Mouse (Mus musculus) G1E (cell line): ENCODE results near the gene Tubgcp6. TPM values are rescaled to one million over a fixed set of nuclear protein-coding genes. Genes with fewer than 3 reads are reported as not detected.

ENCODE experiments used
- ATAC-seq: 2 replicates; pipeline ENCODE4 v1.8.0; 2016; ENCODE audit warnings: mild to moderate bottlenecking; ENCODE audit not compliant: insufficient number of reproducible peaks, poor library complexity, low FRiP score, severe bottlenecking; ENCODE audit errors: extremely low read depth
- DNase-seq: peaks from one replicate; pipeline ENCODE4 v3.0.0; 2012; ENCODE audit warnings: low spot score
- H3K27me3 ChIP-seq: 2 replicates; pipeline ENCODE4 v1.6.1; 2012; ENCODE audit warnings: mild to moderate bottlenecking, low read length, inconsistent platforms; ENCODE audit not compliant: insufficient read depth
- H3K36me3 ChIP-seq: replicated peaks from 2 replicates; pipeline ENCODE3; 2012; ENCODE audit warnings: mild to moderate bottlenecking, inconsistent platforms
- H3K4me1 ChIP-seq: 2 replicates; pipeline ENCODE4 v1.6.1; 2012; ENCODE audit warnings: low read depth, low read length, inconsistent platforms, mixed read lengths; ENCODE audit not compliant: insufficient read depth
- H3K4me3 ChIP-seq: 2 replicates; pipeline ENCODE4 v1.5.1; 2012; ENCODE audit warnings: low read depth, mild to moderate bottlenecking, inconsistent platforms, low read length, moderate library complexity, mixed read lengths
- H3K9me3 ChIP-seq: replicated peaks from 2 replicates; pipeline ENCODE4 v1.6.1; 2012; ENCODE audit warnings: inconsistent platforms
- CTCF ChIP-seq: IDR thresholded peaks from 2 replicates; pipeline ENCODE4 v1.5.1; 2012; ENCODE audit warnings: low read depth, low read length, inconsistent platforms, mixed read lengths
- GATA1 ChIP-seq: IDR thresholded peaks from 2 replicates; pipeline ENCODE4 v1.6.1; 2012; ENCODE audit warnings: borderline replicate concordance, low read length, inconsistent platforms, mixed read lengths
- GATA2 ChIP-seq: IDR thresholded peaks from 2 replicates; pipeline ENCODE4 v1.6.1; 2012; ENCODE audit warnings: low read depth, low read length, inconsistent platforms, borderline replicate concordance
- POLR2AphosphoS5 ChIP-seq: IDR thresholded peaks from 2 replicates; pipeline ENCODE4 v1.6.1; 2012; ENCODE audit warnings: low read depth, low read length, inconsistent platforms; ENCODE audit not compliant: insufficient replicate concordance
- TAL1 ChIP-seq: conservative IDR thresholded peaks from 2 replicates; pipeline ENCODE4 v1.6.1; 2012; ENCODE audit warnings: low read depth, low read length, inconsistent platforms, mixed read lengths
- polyA plus RNA-seq: library from polyadenylated mRNA; stranded (reverse); fragments of >175 nt; gene quantifications from 2 replicates; pipeline ENCODE4 v1.2.3, GENCODE M21; 2012
- total RNA-seq, 2 experiments: library from RNA; stranded (forward) in 1 of 2; stranded (reverse) in 1 of 2; fragments of 200-1000 nt in 1 of 2; fragments of >200 nt in 1 of 2; fragmentation: Nextera tagmentation in 1 of 2; gene quantifications; 2 replicates each; pipeline ENCODE4 v1.2.3; 2014 to 2017

Gene Tubgcp6
- total and polyA plus RNA-seq, 3 experiments, result 19.3 to 55.2 (median 31.8) TPM

DNA sequence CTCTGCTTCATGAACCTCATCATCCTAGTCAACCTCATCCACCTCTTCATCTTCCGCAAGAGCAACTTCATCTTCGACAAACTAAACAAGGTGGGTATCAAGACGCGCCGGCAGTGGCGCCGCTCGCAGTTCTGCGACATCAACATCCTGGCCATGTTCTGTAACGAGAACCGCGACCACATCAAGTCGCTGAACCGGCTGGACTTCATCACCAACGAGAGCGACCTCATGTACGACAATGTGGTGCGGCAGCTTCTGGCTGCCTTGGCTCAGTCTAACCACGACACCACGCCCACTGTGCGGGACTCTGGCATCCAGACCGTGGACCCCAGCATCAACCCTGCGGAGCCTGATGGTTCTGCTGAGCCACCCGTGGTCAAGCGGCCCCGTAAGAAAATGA is 54.7 kb downstream of the Tubgcp6 start:
- Histone ChIP-seq H3K4me1 (peaks cover 4% of the 10 kb centered on the region; the same call in 1 of the 2 replicates), H3K36me3 (no peaks in the 10 kb centered on the region), H3K4me3 (no peak overlapping the region), H3K9me3 (peaks cover 3% of the 10 kb centered on the region), H3K27me3 (peaks cover 46% of the 10 kb centered on the region)
- no peak for TF ChIP-seq TAL1
- no peak for TF ChIP-seq CTCF
- no peak for TF ChIP-seq POLR2AphosphoS5
- no peak for TF ChIP-seq GATA2
- TF ChIP-seq GATA1, result no peak
- DNase-seq, result no peak
- no peak for ATAC-seq

DNA sequence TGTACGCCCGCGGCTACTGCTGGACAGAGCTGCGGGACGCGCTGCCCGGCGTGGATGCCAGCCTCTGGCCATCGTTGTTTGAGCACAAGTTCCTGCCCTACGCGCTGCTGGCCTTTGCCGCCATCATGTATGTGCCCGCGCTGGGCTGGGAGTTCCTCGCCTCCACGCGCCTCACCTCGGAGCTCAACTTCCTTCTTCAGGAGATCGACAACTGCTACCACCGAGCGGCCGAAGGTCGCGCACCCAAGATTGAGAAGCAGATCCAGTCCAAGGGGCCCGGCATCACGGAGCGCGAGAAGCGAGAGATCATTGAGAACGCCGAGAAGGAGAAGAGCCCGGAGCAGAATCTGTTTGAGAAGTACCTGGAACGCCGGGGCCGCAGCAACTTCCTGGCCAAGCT is 55.3 kb downstream of the Tubgcp6 start:
- TF ChIP-seq CTCF (no peak), POLR2AphosphoS5 (no peak), GATA2 (no peak), GATA1 (no peak), TAL1 (no peak)
- Histone ChIP-seq H3K4me1 (peaks cover 4% of the 10 kb centered on the region; the same call in 1 of the 2 replicates), H3K27me3 (peaks cover 39% of the 10 kb centered on the region), H3K36me3 (no peaks in the 10 kb centered on the region), H3K9me3 (peaks cover 3% of the 10 kb centered on the region), H3K4me3 (no peak overlapping the region)
- ATAC-seq (no peak), DNase-seq (no peak)

DNA sequence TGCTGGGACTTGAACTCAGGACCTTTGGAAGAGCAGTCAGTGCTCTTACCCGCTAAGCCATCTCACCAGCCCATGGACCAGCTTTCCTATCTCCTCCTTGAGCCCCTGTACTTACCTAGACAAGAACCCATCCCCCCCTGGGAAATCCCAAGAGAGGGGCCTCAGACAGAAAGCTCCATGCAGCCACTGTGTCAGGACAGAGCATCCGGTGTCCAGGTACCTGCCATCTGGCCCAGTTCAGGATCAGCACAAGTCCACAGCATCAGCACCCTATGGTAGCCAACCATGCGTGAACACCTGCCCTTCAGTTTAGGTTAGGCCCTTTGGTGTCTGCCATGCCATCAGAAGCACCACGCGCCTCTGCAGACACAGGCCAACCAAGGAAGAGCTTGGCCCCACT is 58.0 kb downstream of the Tubgcp6 start:
- ATAC-seq (no peak), DNase-seq (no peak)
- Histone ChIP-seq H3K9me3 (peaks cover 7% of the 10 kb centered on the region), H3K27me3 (peaks cover 42% of the 10 kb centered on the region), H3K4me1 (no peaks in the 10 kb centered on the region; the same call in 1 of the 2 replicates), H3K4me3 (no peak overlapping the region), H3K36me3 (no peaks in the 10 kb centered on the region)
- TF ChIP-seq CTCF, result no peak
- no peak for TF ChIP-seq POLR2AphosphoS5
- TF ChIP-seq GATA2, result no peak
- TF ChIP-seq GATA1, result no peak
- no peak for TF ChIP-seq TAL1

DNA sequence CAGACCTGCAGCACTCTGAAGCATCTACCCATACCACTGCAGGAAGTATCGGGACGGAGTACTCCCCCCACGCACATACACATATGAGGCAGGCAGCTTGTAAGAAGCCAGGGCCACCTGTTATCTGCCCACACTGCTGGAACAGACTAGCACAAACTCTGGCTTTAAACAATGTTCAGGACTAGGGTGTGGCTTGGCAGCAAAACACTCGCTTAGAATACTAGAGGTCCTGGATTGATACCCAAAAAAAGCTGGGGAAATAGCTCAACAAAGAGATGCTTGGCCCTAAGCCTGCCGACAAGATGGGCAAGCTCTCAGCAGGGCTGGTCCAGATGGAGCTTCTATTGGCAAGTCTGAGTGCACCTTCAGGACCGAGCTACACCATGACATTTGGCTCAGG is 59.4 kb downstream of the Tubgcp6 start:
- Histone ChIP-seq H3K9me3 (peaks cover 7% of the 10 kb centered on the region), H3K4me1 (no peaks in the 10 kb centered on the region; the same call in 1 of the 2 replicates), H3K27me3 (peaks cover 41% of the 10 kb centered on the region), H3K36me3 (no peaks in the 10 kb centered on the region), H3K4me3 (no peak overlapping the region)
- TF ChIP-seq POLR2AphosphoS5, result no peak
- no peak for TF ChIP-seq CTCF
- no peak for TF ChIP-seq GATA2
- no peak for TF ChIP-seq GATA1
- no peak for TF ChIP-seq TAL1
- ATAC-seq (no peak), DNase-seq (no peak)

DNA sequence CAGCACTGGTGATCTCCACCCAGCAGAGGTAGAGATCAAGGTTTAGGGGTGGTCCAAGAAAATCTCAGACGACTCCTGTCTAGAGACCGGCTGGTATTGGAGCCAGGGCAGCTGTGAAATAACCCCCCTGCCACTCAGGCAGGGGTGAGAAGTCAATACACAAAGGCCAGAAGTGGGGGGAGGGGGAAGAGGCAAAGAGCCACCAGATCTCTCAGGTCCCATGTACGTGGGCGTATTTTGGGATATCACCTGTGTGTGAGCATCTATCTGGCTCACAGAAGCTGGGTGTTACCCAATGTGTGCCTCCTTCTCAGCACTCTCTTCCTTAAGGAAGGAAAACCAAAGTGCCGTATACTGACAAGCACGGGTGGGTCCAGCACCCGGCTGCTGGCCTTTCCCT is 59.9 kb downstream of the Tubgcp6 start:
- no peak for TF ChIP-seq GATA2
- no peak for TF ChIP-seq GATA1
- no peak for TF ChIP-seq TAL1
- TF ChIP-seq CTCF, result no peak
- no peak for TF ChIP-seq POLR2AphosphoS5
- no peak overlapping the region for H3K4me3 ChIP-seq
- no peak for DNase-seq
- ATAC-seq, result no peak
- H3K4me1 ChIP-seq, result no peaks in the 10 kb centered on the region; the same call in 1 of the 2 replicates
- H3K36me3 ChIP-seq, result no peaks in the 10 kb centered on the region
- peaks cover 6% of the 10 kb centered on the region for H3K9me3 ChIP-seq
- peaks cover 37% of the 10 kb centered on the region for H3K27me3 ChIP-seq

DNA sequence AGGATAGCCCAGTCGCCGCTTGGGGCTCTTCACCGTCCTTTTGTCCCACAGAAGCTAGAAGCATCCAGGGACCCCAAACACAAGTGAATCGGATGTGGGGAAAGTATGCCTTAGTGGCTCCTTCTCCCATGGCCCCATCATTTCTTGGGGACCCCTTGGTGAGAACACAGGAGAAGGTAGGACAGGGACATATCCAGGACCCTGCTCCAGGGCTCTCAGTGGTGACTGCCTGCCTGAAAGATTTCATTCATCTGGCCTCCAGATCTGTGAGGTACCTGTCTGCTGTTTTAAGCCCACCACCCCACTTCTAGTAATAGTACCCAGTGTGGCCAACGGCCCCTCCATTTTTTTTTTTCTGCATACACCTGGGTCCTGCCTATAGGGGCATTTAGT is 60.4 kb downstream of the Tubgcp6 start:
- Histone ChIP-seq H3K36me3 (no peaks in the 10 kb centered on the region), H3K27me3 (peaks cover 34% of the 10 kb centered on the region), H3K9me3 (peaks cover 4% of the 10 kb centered on the region), H3K4me1 (no peaks in the 10 kb centered on the region; the same call in 1 of the 2 replicates), H3K4me3 (no peak overlapping the region)
- DNase-seq (no peak), ATAC-seq (no peak)
- TF ChIP-seq POLR2AphosphoS5 (no peak), CTCF (no peak), GATA1 (no peak)
